Mouse (Mus musculus) CH12.LX (cell line): ENCODE measurements around the gene 4930583I09Rik. TPM values are rescaled to one million over a fixed set of nuclear protein-coding genes. Genes with fewer than 3 reads are reported as not detected.

Experiments used
- DNase-seq: peaks from one replicate; pipeline ENCODE4 v3.0.0-alpha.2; 2013; ENCODE audit errors: extremely low read depth
- H3K27ac ChIP-seq: 2 replicates; pipeline ENCODE4 v1.5.1; 2012; ENCODE audit warnings: low read depth, mild to moderate bottlenecking, control low read depth, moderate library complexity; ENCODE audit not compliant: insufficient read depth
- H3K27me3 ChIP-seq: replicated peaks from 2 replicates; pipeline ENCODE3; 2012; ENCODE audit warnings: inconsistent platforms
- H3K36me3 ChIP-seq, 2 experiments: replicated peaks in 1 of 2; 2 replicates each; pipeline versions ENCODE3 to v1.6.1; 2012; ENCODE audit warnings: inconsistent platforms in 1 of 2, low read length in 1 of 2, mild to moderate bottlenecking in 1 of 2, mixed read lengths in 1 of 2, moderate library complexity in 1 of 2; ENCODE audit not compliant: control insufficient read depth in 1 of 2, insufficient read depth in 1 of 2
- H3K4me1 ChIP-seq, 2 experiments: 2 replicates each; pipeline ENCODE4 v1.6.1; 2012; ENCODE audit warnings: inconsistent platforms in 1 of 2, moderate library complexity in 1 of 2; ENCODE audit not compliant: insufficient read depth in 2 of 2, control insufficient read depth in 1 of 2
- H3K4me2 ChIP-seq: 2 replicates; pipeline ENCODE4 v1.6.1; 2012; ENCODE audit warnings: low read depth, mild to moderate bottlenecking, control low read depth; ENCODE audit not compliant: poor library complexity, insufficient read depth, severe bottlenecking
- H3K4me3 ChIP-seq, 3 experiments: fragments of 150-350 bp in 1 of 3; sonication (generic) in 1 of 3; replicated peaks in 1 of 3; 2 replicates each; pipeline versions ENCODE3 to v1.5.1; 2011 to 2012; ENCODE audit warnings: low read depth in 2 of 3, low read length in 2 of 3, mild to moderate bottlenecking in 2 of 3, moderate library complexity in 2 of 3, control low read depth in 1 of 3, improper control_type of control experiment in 1 of 3, inconsistent platforms in 1 of 3, mixed read lengths in 1 of 3; ENCODE audit not compliant: poor library complexity in 1 of 3
- H3K79me2 ChIP-seq: replicated peaks from 2 replicates; pipeline ENCODE4 v1.6.1; 2012; ENCODE audit warnings: mild to moderate bottlenecking, moderate library complexity; ENCODE audit not compliant: control insufficient read depth, poor library complexity, insufficient read depth, severe bottlenecking; ENCODE audit errors: extremely low read depth
- H3K9ac ChIP-seq: 2 replicates; pipeline ENCODE4 v1.6.1; 2012; ENCODE audit warnings: low read depth, mild to moderate bottlenecking, control low read depth, moderate library complexity; ENCODE audit not compliant: insufficient read depth
- H3K9me3 ChIP-seq: replicated peaks from 2 replicates; pipeline ENCODE3; 2012; ENCODE audit warnings: low read length, inconsistent platforms, mixed read lengths
- BHLHE40 ChIP-seq: IDR thresholded peaks from 2 replicates; pipeline ENCODE4 v1.6.1; 2011; ENCODE audit warnings: mild to moderate bottlenecking, low read depth, low read length, improper control_type of control experiment
- CHD1 ChIP-seq: IDR thresholded peaks from 2 replicates; pipeline ENCODE4 v1.6.1; 2012; ENCODE audit warnings: low read depth, low read length, improper control_type of control experiment, inconsistent platforms
- E2F4 ChIP-seq: IDR thresholded peaks from 2 replicates; pipeline ENCODE4 v1.6.1; 2011; ENCODE audit warnings: low read depth, low read length, improper control_type of control experiment; ENCODE audit not compliant: insufficient replicate concordance
- ETS1 ChIP-seq: conservative IDR thresholded peaks from 2 replicates; pipeline ENCODE4 v1.6.1; 2012; ENCODE audit warnings: low read depth, mild to moderate bottlenecking, inconsistent platforms, low read length, improper control_type of control experiment, moderate library complexity
- GABPA ChIP-seq: IDR thresholded peaks from 2 replicates; pipeline ENCODE4 v1.6.1; 2012; ENCODE audit warnings: low read depth, low read length, improper control_type of control experiment, inconsistent platforms; ENCODE audit not compliant: insufficient replicate concordance
- IRF4 ChIP-seq: IDR thresholded peaks from 2 replicates; pipeline ENCODE4 v1.6.1; 2014; ENCODE audit warnings: low read depth, mild to moderate bottlenecking, inconsistent platforms, low read length, improper control_type of control experiment
- JUND ChIP-seq: conservative IDR thresholded peaks from 2 replicates; pipeline ENCODE4 v1.6.1; 2011; ENCODE audit warnings: low read depth, low read length, improper control_type of control experiment
- MAFK ChIP-seq: IDR thresholded peaks from 2 replicates; pipeline ENCODE4 v1.6.1; 2011; ENCODE audit warnings: low read length, improper control_type of control experiment; ENCODE audit not compliant: insufficient replicate concordance
- MEF2A ChIP-seq: IDR thresholded peaks from 2 replicates; pipeline ENCODE4 v1.6.1; 2014; ENCODE audit warnings: low read depth, mild to moderate bottlenecking, inconsistent platforms, low read length, improper control_type of control experiment, borderline replicate concordance
- MYC ChIP-seq: IDR thresholded peaks from 2 replicates; pipeline ENCODE4 v1.6.1; 2011; ENCODE audit warnings: low read depth, mild to moderate bottlenecking, improper control_type of control experiment, low read length
- NELFE ChIP-seq: IDR thresholded peaks from 2 replicates; pipeline ENCODE4 v1.6.1; 2011; ENCODE audit warnings: low read depth, low read length, improper control_type of control experiment
- POLR2A ChIP-seq: IDR thresholded peaks from 2 replicates; pipeline ENCODE4 v1.6.1; 2011; ENCODE audit warnings: low read depth, mild to moderate bottlenecking, improper control_type of control experiment, low read length
- RAD21 ChIP-seq: IDR thresholded peaks from 2 replicates; pipeline ENCODE4 v1.6.1; 2011; ENCODE audit warnings: low read depth, mild to moderate bottlenecking, low read length, improper control_type of control experiment, moderate library complexity
- SIN3A ChIP-seq: IDR thresholded peaks from 2 replicates; pipeline ENCODE4 v1.6.1; 2012; ENCODE audit warnings: low read length, improper control_type of control experiment, inconsistent platforms
- TCF12 ChIP-seq: IDR thresholded peaks from 2 replicates; pipeline ENCODE4 v1.6.1; 2014; ENCODE audit warnings: low read depth, mild to moderate bottlenecking, inconsistent platforms, low read length, improper control_type of control experiment
- ZKSCAN1 ChIP-seq: IDR thresholded peaks from 2 replicates; pipeline ENCODE4 v1.6.1; 2012; ENCODE audit warnings: low read depth, inconsistent platforms, low read length, improper control_type of control experiment, borderline replicate concordance
- dilution Hi-C: fragments of 300-500 bp; cut with MboI; formaldehyde crosslinking; loops from 2 replicates; pipeline ENCODE4 v1.14.3; 2020; ENCODE audit warnings: low sequenced_read_pairs; ENCODE audit not compliant: extremely low pct_unique_long_range_greater_than_20kb, extremely low pct_ligation_motif_present
- in situ Hi-C: fragments of 300-500 bp; cut with MboI; formaldehyde crosslinking; loops from 3 replicates; pipeline ENCODE4 v1.14.3; 2019; ENCODE audit warnings: low sequenced_read_pairs, low pct_ligation_motif_present, low pct_unique_long_range_greater_than_20kb, mixed read lengths
- polyA plus RNA-seq: library from polyadenylated mRNA; unstranded; fragments of >175 nt; gene quantifications from 2 replicates; pipeline ENCODE4 v1.2.1, GENCODE M21; 2012; ENCODE audit warnings: low read depth; ENCODE audit not compliant: insufficient read length
- total RNA-seq, 2 experiments: library from RNA; depleted of rRNA; stranded (reverse); fragments of 300-350 nt in 1 of 2; fragments of >200 nt in 1 of 2; gene quantifications; 2 replicates each; pipeline ENCODE4 v1.2.3; 2012 to 2014

Gene 4930583I09Rik
- total and polyA plus RNA-seq, 3 experiments, result not detected

GRCm38 (mm10) chr17:64836892-64837291, 1.0 kb upstream of the 4930583I09Rik start:
- Histone ChIP-seq H3K4me3 (no peak overlapping the region), H3K27me3 (no peaks in the 10 kb centered on the region), H3K9me3 (no peaks in the 10 kb centered on the region), H3K27ac (no peak overlapping the region), H3K9ac (no peak overlapping the region), H3K36me3 (no peaks in the 10 kb centered on the region), H3K4me2 (no peak overlapping the region), H3K4me1 (peaks cover 0 to 8% of the 10 kb centered on the region in 2 experiments; a peak in 1 of 4 replicates), H3K79me2 (no peaks in the 10 kb centered on the region)
- dilution Hi-C loops (no loop called here), in situ Hi-C loops (no loop called here)
- TF ChIP-seq E2F4 (no peak), POLR2A (no peak)
- no peak for DNase-seq

- DNase-seq, result no peak
- dilution Hi-C loops (no loop called here), in situ Hi-C loops (no loop called here)
- no peak overlapping the region for H3K4me2 ChIP-seq
- no peak overlapping the region for H3K4me3 ChIP-seq
- no peaks in the 10 kb centered on the region for H3K9me3 ChIP-seq
- no peaks in the 10 kb centered on the region for H3K27me3 ChIP-seq
- H3K36me3 ChIP-seq, result no peaks in the 10 kb centered on the region
- H3K4me1 ChIP-seq, result peaks cover 0 to 8% of the 10 kb centered on the region in 2 experiments; a peak in 1 of 4 replicates
- no peak overlapping the region for H3K9ac ChIP-seq
- no peaks in the 10 kb centered on the region for H3K79me2 ChIP-seq
- TF ChIP-seq BHLHE40 (no peak), TCF12 (no peak), ETS1 (no peak), NELFE (no peak), RAD21 (no peak), ZKSCAN1 (no peak), JUND (no peak), MAFK (no peak), SIN3A (no peak), IRF4 (no peak), CHD1 (no peak), GABPA (no peak), MEF2A (no peak), MYC (no peak)
- TF ChIP-seq, all 38 proteins: peak for 0
- H3K27ac ChIP-seq, result no peak overlapping the region
Measured at GRCm38 (mm10) chr17:64836352-64836751, 481 bp upstream of the 4930583I09Rik start.
